Mouse (Mus musculus) lung, adult 2 months (tissue): Measurements from ENCODE around the gene Syne3.

ENCODE experiments used
- CTCF ChIP-seq: fragments of 200-500 bp; IDR thresholded peaks from 2 replicates; pipeline ENCODE4 v1.5.1; 2011; ENCODE audit warnings: mild to moderate bottlenecking, low read length, control low read depth; ENCODE audit not compliant: insufficient read depth
- POLR2A ChIP-seq: fragments of 200-500 bp; IDR thresholded peaks from 2 replicates; pipeline ENCODE4 v1.6.1; 2011; ENCODE audit warnings: low read depth, mild to moderate bottlenecking, control low read depth, low read length, borderline replicate concordance; ENCODE audit errors: extremely low read depth

DNA sequence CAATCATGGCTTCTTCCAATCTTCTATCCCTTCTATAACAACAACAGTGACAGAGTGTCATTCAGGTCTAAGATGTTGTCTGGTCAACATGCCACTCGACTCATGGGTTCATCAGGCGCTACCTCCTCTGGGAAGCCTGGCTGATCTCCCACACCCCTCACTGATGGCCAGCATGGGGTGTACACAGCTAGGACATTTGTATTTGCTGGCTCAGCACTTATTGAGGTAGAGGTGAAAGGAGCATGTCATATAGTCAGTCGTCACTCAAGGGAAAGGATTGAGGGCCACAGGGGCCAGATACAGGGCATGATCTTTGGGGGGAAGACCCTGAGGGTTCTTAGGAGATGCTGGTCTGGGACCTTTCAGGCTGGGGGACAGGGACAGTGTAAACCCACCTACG is 99.9 kb downstream of the Syne3 start:
- TF ChIP-seq CTCF (no peak), POLR2A (no peak)
